Mouse (Mus musculus): ENCODE data around the gene Fbxo6. TPM values are rescaled to one million over a fixed set of nuclear protein-coding genes. Genes with fewer than 3 reads are reported as not detected.

Gene Fbxo6
- polyA plus RNA-seq, 1 experiment from 2014 or later: 15.5 TPM

DNA sequence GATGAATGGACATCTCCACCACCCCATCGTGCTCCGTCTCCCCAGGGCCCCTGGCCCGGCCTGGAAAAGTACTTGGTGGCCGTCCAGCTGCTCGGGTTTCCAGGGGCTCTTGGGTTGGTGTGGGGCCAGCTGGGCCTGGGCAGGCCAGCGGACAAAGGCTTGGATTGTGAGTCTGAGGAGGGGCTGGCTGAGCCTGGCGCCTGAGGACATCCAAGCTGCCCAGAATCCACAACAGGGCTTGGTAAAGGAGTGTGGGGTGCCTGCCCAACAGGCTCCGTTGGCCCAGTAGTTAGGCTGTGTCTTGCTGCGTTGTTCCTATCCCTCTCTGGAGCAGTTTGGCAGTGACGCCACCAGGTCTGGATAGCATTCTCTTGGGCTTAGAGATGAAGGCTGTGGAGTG lies 14.5 kb upstream of the Fbxo6 start:
- Histone ChIP-seq H3K9ac (ENCODE audit: low read depth, low read length) (no peak overlapping the region), H3K9me3 (ENCODE audit: control insufficient read depth, low read length) (no peaks in the 10 kb centered on the region), H3K4me2 (replicated peaks; ENCODE audit: low read depth, low read length) (peak overlapping the region; percentile 14; the same call in 1 of the 2 replicates), H3K36me3 (ENCODE audit: control insufficient read depth, insufficient read depth, low read length) (no peaks in the 10 kb centered on the region), H3K27ac (ENCODE audit: low read depth, low read length) (no peak overlapping the region), H3K4me1 (replicated peaks; ENCODE audit: control insufficient read depth, insufficient read depth, low read length) (peaks cover 9% of the 10 kb centered on the region; the same call in 1 of the 2 replicates), H3K4me3 (ENCODE audit: low read depth, low read length) (no peak overlapping the region), H3K27me3 (ENCODE audit: control insufficient read depth, insufficient read depth, low read length) (peaks cover 52% of the 10 kb centered on the region)
- ATAC-seq (ENCODE audit: low FRiP score): peak; percentile 10; the same call in 1 of the 2 replicates
- WGBS: 5% methylated on average over 10 of the region's 10 CpGs
- DNase-seq (ENCODE audit: low spot score): peak; percentile 53

GRCm38 (mm10) chr4:148165551-148165950 lies 13.6 kb upstream of the Fbxo6 start:
- Histone ChIP-seq H3K9ac (ENCODE audit: low read depth, low read length) (no peak overlapping the region), H3K27me3 (ENCODE audit: control insufficient read depth, insufficient read depth, low read length) (peaks cover 61% of the 10 kb centered on the region), H3K9me3 (ENCODE audit: control insufficient read depth, low read length) (no peaks in the 10 kb centered on the region), H3K4me1 (replicated peaks; ENCODE audit: control insufficient read depth, insufficient read depth, low read length) (peaks cover 12% of the 10 kb centered on the region; the same call in 1 of the 2 replicates), H3K27ac (ENCODE audit: low read depth, low read length) (no peak overlapping the region), H3K4me3 (ENCODE audit: low read depth, low read length) (0 out of 2 replicates have a peak overlapping the region, but pooled peaks have one; percentile 13), H3K36me3 (ENCODE audit: control insufficient read depth, insufficient read depth, low read length) (no peaks in the 10 kb centered on the region), H3K4me2 (replicated peaks; ENCODE audit: low read depth, low read length) (no peak overlapping the region)
- 6% methylated on average over 17 of the region's 17 CpGs for WGBS
- DNase-seq (ENCODE audit: low spot score) (no peak), ATAC-seq (ENCODE audit: low FRiP score) (no peak)

DNA sequence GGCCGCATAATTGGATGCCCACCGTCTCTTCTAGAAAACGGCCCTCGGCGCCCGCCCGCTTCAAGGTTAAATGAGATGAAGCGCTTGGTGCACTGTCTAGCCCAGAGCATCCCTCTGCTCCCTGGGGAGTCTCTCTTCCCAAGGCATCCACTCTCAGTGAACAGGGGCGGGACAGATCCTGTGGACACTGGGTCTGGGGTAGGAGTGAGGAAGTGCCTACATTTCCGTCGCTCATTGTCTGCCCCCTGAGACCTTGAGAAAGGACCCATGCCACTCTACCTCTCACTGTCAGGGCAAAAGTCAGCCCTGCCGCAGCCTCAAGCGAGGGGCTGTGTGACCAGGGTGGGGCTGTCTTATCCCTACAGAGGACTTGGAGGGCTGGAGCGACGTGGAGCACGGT lies 12.5 kb upstream of the Fbxo6 start:
- Histone ChIP-seq H3K9ac (ENCODE audit: low read depth, low read length) (no peak overlapping the region), H3K9me3 (ENCODE audit: control insufficient read depth, low read length) (no peaks in the 10 kb centered on the region), H3K27me3 (ENCODE audit: control insufficient read depth, insufficient read depth, low read length) (peaks cover 60% of the 10 kb centered on the region), H3K4me2 (replicated peaks; ENCODE audit: low read depth, low read length) (peak overlapping the region; percentile 52), H3K4me3 (ENCODE audit: low read depth, low read length) (peak overlapping the region; percentile 27; the same call in 1 of the 2 replicates), H3K36me3 (ENCODE audit: control insufficient read depth, insufficient read depth, low read length) (no peaks in the 10 kb centered on the region), H3K4me1 (replicated peaks; ENCODE audit: control insufficient read depth, insufficient read depth, low read length) (peaks cover 12% of the 10 kb centered on the region; the same call in 1 of the 2 replicates), H3K27ac (ENCODE audit: low read depth, low read length) (no peak overlapping the region)
- no peak for DNase-seq (ENCODE audit: low spot score)
- WGBS: under 1% methylated on average over 16 of the region's 16 CpGs
- ATAC-seq (ENCODE audit: low FRiP score): no peak

- peaks cover 12% of the 10 kb centered on the region; the same call in 1 of the 2 replicates for H3K4me1 ChIP-seq (replicated peaks; ENCODE audit: control insufficient read depth, insufficient read depth, low read length)
- H3K4me2 ChIP-seq (replicated peaks; ENCODE audit: low read depth, low read length): peak overlapping the region; percentile 52
- H3K4me3 ChIP-seq (ENCODE audit: low read depth, low read length): peak overlapping the region; percentile 27
- under 1% methylated on average over 28 of the region's 29 CpGs for WGBS
- no peak for ATAC-seq (ENCODE audit: low FRiP score)
- H3K36me3 ChIP-seq (ENCODE audit: control insufficient read depth, insufficient read depth, low read length): no peaks in the 10 kb centered on the region
- DNase-seq (ENCODE audit: low spot score): peak; percentile 78
- 0 out of 2 replicates have a peak overlapping the region, but pooled peaks have one; percentile 34 for H3K9ac ChIP-seq (ENCODE audit: low read depth, low read length)
- H3K9me3 ChIP-seq (ENCODE audit: control insufficient read depth, low read length): no peaks in the 10 kb centered on the region
- no peak overlapping the region for H3K27ac ChIP-seq (ENCODE audit: low read depth, low read length)
- peaks cover 60% of the 10 kb centered on the region for H3K27me3 ChIP-seq (ENCODE audit: control insufficient read depth, insufficient read depth, low read length)
Measured at GRCm38 (mm10) chr4:148164002-148164439, 12.1 kb upstream of the Fbxo6 start.

DNA sequence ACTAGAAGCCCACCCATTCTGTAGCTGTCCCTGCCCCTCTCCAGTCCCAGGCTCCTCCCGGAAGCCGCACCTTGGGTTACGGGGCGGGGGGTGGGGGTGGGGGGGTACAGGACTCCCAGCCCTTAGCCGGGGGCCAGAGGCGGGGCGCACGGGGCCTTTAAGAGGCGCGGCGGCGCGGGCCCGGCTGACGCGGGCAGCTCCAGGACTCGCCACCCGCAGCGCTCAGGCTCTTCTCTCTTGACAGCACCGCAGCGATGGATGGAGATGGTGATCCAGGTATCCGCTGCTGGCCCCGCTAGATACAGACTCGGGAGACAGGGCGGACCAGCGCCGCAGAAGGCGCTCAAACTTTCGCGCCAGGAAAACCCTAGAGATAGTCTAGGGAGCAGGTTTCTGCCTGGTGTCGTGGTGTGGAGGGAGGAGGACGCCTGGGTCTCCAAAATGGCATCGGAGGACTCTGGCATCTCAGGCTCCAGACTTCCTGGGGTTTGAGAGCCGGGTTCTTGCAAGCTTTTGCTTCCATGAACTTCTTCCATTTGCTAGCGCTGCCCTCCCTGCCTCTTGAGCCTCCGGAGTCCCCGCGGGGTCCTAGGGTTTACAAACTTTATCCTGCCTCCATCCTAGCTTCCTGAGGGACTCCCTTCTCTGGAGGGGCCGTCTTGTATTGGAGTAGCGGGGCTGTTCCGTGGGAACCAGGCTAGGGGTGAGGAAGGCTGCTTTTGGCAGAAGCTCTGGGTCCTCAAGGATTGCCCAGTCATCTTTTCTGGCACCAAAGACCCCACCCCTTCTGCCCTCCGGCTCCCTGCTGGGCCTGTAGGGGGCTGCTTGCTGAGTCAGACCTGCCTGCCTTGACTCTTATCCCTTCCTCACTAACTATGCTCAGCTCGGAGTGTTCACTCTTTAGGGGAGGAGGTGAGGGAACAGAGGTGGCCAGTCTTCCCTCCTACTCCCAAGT lies 8.8 kb upstream of the Fbxo6 start, which contains the start of the genes Fbxo44 and Fbxo2:
Fbxo44 (minus strand) TSS at position 47 of the 955 bp plus-strand sequence.
Fbxo2 (plus strand) TSS at position 186 of the 955 bp plus-strand sequence.
- Histone ChIP-seq H3K4me3 (ENCODE audit: low read depth, low read length) (peak within 1 kb of the TSS; percentile 73), H3K9ac (ENCODE audit: low read depth, low read length) (peak within 1 kb of the TSS; percentile 85), H3K27me3 (ENCODE audit: control insufficient read depth, insufficient read depth, low read length) (peaks cover 48% of the 10 kb centered on the region), H3K36me3 (ENCODE audit: control insufficient read depth, insufficient read depth, low read length) (peaks cover 5% of the 10 kb centered on the region; the same call in 1 of the 2 replicates), H3K27ac (ENCODE audit: low read depth, low read length) (peak within 1 kb of the TSS; percentile 91), H3K4me1 (replicated peaks; ENCODE audit: control insufficient read depth, insufficient read depth, low read length) (peaks cover 14% of the 10 kb centered on the region), H3K9me3 (ENCODE audit: control insufficient read depth, low read length) (no peaks in the 10 kb centered on the region), H3K4me2 (replicated peaks; ENCODE audit: low read depth, low read length) (peak within 1 kb of the TSS; percentile 93)
- WGBS: 1% methylated on average over 43 of the region's 43 CpGs
- DNase-seq (ENCODE audit: low spot score) (peak; percentile 61), ATAC-seq (ENCODE audit: low FRiP score) (no peak; the same call in 1 of the 2 replicates)

DNA sequence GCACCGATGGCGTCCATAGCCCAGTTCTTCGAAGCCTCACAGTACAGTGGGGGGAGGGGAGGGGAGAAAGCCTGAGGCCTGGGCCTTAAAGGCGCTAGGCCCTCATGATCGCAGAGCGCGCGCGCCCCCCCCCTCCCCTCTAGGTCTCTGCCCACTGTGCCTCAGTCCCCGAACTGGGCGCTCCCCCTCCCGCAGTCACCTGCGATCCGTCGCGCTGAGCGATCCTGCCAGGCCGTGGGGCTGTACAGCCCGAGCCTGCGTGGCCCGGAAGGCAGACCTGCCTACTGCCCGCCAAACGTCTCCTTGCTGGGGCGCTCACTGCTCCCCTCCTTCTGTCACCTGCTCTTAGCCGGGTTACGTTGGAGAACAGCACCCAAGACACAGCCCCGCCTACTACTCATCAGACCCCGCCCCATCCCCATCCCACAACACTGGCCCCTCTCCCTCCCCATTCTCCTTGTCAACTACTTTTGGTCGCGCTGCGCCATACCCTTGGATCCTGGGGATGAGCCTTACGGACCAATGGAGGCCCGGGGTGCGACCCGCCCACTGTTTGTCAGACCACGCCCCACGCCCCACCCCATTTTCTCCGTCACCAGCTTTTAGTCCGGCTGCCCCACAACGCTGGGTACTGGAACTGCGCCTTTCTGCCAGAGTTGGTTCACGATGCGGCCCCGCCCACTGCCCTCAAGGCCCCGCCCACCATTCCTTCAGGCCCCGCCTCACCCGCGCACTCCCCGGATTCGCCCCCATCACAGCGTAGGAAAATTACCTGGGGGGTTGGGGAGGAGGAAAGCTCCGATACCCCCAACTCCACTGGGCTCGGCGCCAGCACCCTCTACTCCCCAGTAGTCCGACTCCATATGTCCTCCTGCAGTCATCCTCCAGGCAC lies 7.8 kb upstream of the Fbxo6 start:
- H3K9ac ChIP-seq (ENCODE audit: low read depth, low read length): peak overlapping the region; percentile 85
- peaks cover 14% of the 10 kb centered on the region for H3K4me1 ChIP-seq (replicated peaks; ENCODE audit: control insufficient read depth, insufficient read depth, low read length)
- H3K27me3 ChIP-seq (ENCODE audit: control insufficient read depth, insufficient read depth, low read length): peaks cover 38% of the 10 kb centered on the region
- H3K4me3 ChIP-seq (ENCODE audit: low read depth, low read length): peak overlapping the region; percentile 73
- H3K36me3 ChIP-seq (ENCODE audit: control insufficient read depth, insufficient read depth, low read length): peaks cover 5% of the 10 kb centered on the region; the same call in 1 of the 2 replicates
- peak overlapping the region; percentile 93 for H3K4me2 ChIP-seq (replicated peaks; ENCODE audit: low read depth, low read length)
- under 1% methylated on average over 44 of the region's 55 CpGs for WGBS
- ATAC-seq (ENCODE audit: low FRiP score) (peak; percentile 92), DNase-seq (ENCODE audit: low spot score) (peak; percentile 97)
- H3K27ac ChIP-seq (ENCODE audit: low read depth, low read length): peak overlapping the region; percentile 91
- no peaks in the 10 kb centered on the region for H3K9me3 ChIP-seq (ENCODE audit: control insufficient read depth, low read length)

GRCm38 (mm10) chr4:148158436-148159348 lies 6.8 kb upstream of the Fbxo6 start:
- peak overlapping the region; percentile 73 for H3K4me3 ChIP-seq (ENCODE audit: low read depth, low read length)
- H3K4me2 ChIP-seq (replicated peaks; ENCODE audit: low read depth, low read length): peak overlapping the region; percentile 93
- 24% methylated on average over 27 of the region's 27 CpGs for WGBS
- peak overlapping the region; percentile 85 for H3K9ac ChIP-seq (ENCODE audit: low read depth, low read length)
- H3K9me3 ChIP-seq (ENCODE audit: control insufficient read depth, low read length): no peaks in the 10 kb centered on the region
- DNase-seq (ENCODE audit: low spot score) (peak; percentile 73), ATAC-seq (ENCODE audit: low FRiP score) (peak; percentile 25; the same call in 1 of the 2 replicates)
- peaks cover 5% of the 10 kb centered on the region; the same call in 1 of the 2 replicates for H3K36me3 ChIP-seq (ENCODE audit: control insufficient read depth, insufficient read depth, low read length)
- peaks cover 27% of the 10 kb centered on the region for H3K27me3 ChIP-seq (ENCODE audit: control insufficient read depth, insufficient read depth, low read length)
- peaks cover 8% of the 10 kb centered on the region for H3K4me1 ChIP-seq (replicated peaks; ENCODE audit: control insufficient read depth, insufficient read depth, low read length)
- peak overlapping the region; percentile 91 for H3K27ac ChIP-seq (ENCODE audit: low read depth, low read length)

Data from hindbrain, embryonic 11.5 days (tissue).